In genomic region chr11:117240861-117241738, GRCm38 (mm10) we compare ENCODE assay signal across 17 mouse cellular contexts. TPM values are rescaled to one million over a fixed set of nuclear protein-coding genes. Genes with fewer than 3 reads are reported as not detected.
DNase-seq lines count a peak whose midpoint lies in the region; ATAC-seq and TF ChIP-seq lines count a peak whose summit lies in the region.
"Had no signal": no experiment of that assay in that cellular context is flagged by ENCODE, and none has a peak within 500 bp of the region (broad histone marks: within the 10 kb centered on the region; RNA-seq: fewer than 3 reads in every experiment).

No protein-coding gene starts in this region.

- H3K9ac ChIP-seq in heart, embryonic 13.5 days: no peak overlapping the region
- H3K9ac ChIP-seq in lung, postnatal 0 days (replicated peaks; ENCODE audit: low read depth): no peak overlapping the region
- H3K9ac ChIP-seq: embryonic facial prominence, embryonic 15.5 days; hindbrain, embryonic 15.5 days; liver, embryonic 13.5 days had no signal

- no peak for TF ChIP-seq CTCF in lung, postnatal 0 days (IDR thresholded peaks at IDR 0.05)

- no peak for DNase-seq in heart, postnatal 25 days (ENCODE audit: low spot score)
- DNase-seq in lung, postnatal 0 days (ENCODE audit: low spot score): peak; percentile 76
- no peak for DNase-seq in lung, postnatal 36 days
- DNase-seq in induced T-regulatory cell, adult 2 months (ENCODE audit: low read depth): peak; percentile 78
- no peak for DNase-seq in cerebellum, postnatal 36 days
- DNase-seq in cerebellum, adult 11-12 months: no peak
- DNase-seq: adrenal gland, adult 8-10 months; cerebellum, adult 2 months; gastrocnemius, postnatal 14 days; liver, embryonic 13.5 days had no signal

- H3K4me1 ChIP-seq in heart, embryonic 13.5 days: peaks cover 32% of the 10 kb centered on the region
- H3K4me1 ChIP-seq in lung, postnatal 0 days (ENCODE audit: insufficient read depth, low read depth, low read length): no peaks in the 10 kb centered on the region; the same call in 1 of the 2 replicates

- ATAC-seq in heart, embryonic 13.5 days (ENCODE audit: extremely low read depth, insufficient number of reproducible peaks, low FRiP score, low TSS enrichment): no peak
- ATAC-seq in lung, postnatal 0 days: peak; percentile 81
- peak; percentile 30 for ATAC-seq in CD4-positive, CD25-positive, alpha-beta regulatory T cell, adult 4 months
- ATAC-seq: intestine, postnatal 0 days; midbrain, embryonic 16.5 days had no signal

- 0 out of 2 replicates have a peak, but pooled peaks have one; percentile 5 for TF ChIP-seq EP300 in lung, postnatal 0 days (IDR thresholded peaks at IDR 0.05)

- intact Hi-C loops in heart, postnatal 25 days (cut with DNase I): no loop called here

- peaks cover 7% of the 10 kb centered on the region; the same call in 1 of the 2 replicates for H3K27me3 ChIP-seq in heart, embryonic 13.5 days (replicated peaks)
- H3K27me3 ChIP-seq in lung, postnatal 0 days (replicated peaks; ENCODE audit: insufficient read depth, low read length): no peaks in the 10 kb centered on the region
- H3K27me3 ChIP-seq: embryonic facial prominence, embryonic 15.5 days; hindbrain, embryonic 15.5 days; liver, embryonic 13.5 days had no signal

- H3K4me2 ChIP-seq in heart, embryonic 13.5 days: no peak overlapping the region
- no peak overlapping the region for H3K4me2 ChIP-seq in lung, postnatal 0 days (replicated peaks; ENCODE audit: low read depth, low read length)
- H3K4me2 ChIP-seq: embryonic facial prominence, embryonic 15.5 days; hindbrain, embryonic 15.5 days; liver, embryonic 13.5 days had no signal

- 0 out of 2 replicates have a peak overlapping the region, but pooled peaks have one; percentile 12 for H3K27ac ChIP-seq in heart, embryonic 13.5 days (replicated peaks)
- no peak overlapping the region for H3K27ac ChIP-seq in lung, postnatal 0 days (ENCODE audit: low read length)
- H3K27ac ChIP-seq: hindbrain, embryonic 15.5 days; kidney, postnatal 0 days; liver, embryonic 13.5 days had no signal

- no peak overlapping the region for H3K4me3 ChIP-seq in heart, embryonic 13.5 days
- no peak overlapping the region for H3K4me3 ChIP-seq in lung, postnatal 0 days (ENCODE audit: low read depth, low read length)
- H3K4me3 ChIP-seq: embryonic facial prominence, embryonic 15.5 days; hindbrain, embryonic 15.5 days; liver, embryonic 13.5 days had no signal

- H3K9me3 ChIP-seq in heart, embryonic 13.5 days: no peaks in the 10 kb centered on the region
- H3K9me3 ChIP-seq in lung, postnatal 0 days (ENCODE audit: low read length): no peaks in the 10 kb centered on the region
- H3K9me3 ChIP-seq: embryonic facial prominence, embryonic 15.5 days; hindbrain, embryonic 15.5 days; liver, embryonic 13.5 days had no signal

- WGBS in heart, embryonic 13.5 days: 67% methylated on average over 11 of the region's 11 CpGs
- WGBS in lung, postnatal 0 days: 60% methylated on average over 11 of the region's 11 CpGs

- H3K36me3 ChIP-seq in heart, embryonic 13.5 days: no peaks in the 10 kb centered on the region
- H3K36me3 ChIP-seq in lung, postnatal 0 days (ENCODE audit: insufficient read depth, low read length): no peaks in the 10 kb centered on the region
- H3K36me3 ChIP-seq: hindbrain, embryonic 15.5 days; liver, embryonic 13.5 days had no signal

RNA-seq across cellular contexts. Expression of gene Sept9, which starts 41.6 kb away (rescaled TPM):
- polyA plus RNA-seq in heart, embryonic 13.5 days (2015; fragmentation: Nextera tagmentation; extraction: Ambion mirVana): 69.3 and 75.5 TPM in 2 replicates
- total RNA-seq in heart, postnatal 25 days (2021): 10 to 100 TPM; 32.2 to 35.2 TPM
- polyA plus RNA-seq in lung, postnatal 0 days (2015; fragmentation: Nextera tagmentation; extraction: Ambion mirVana): 52.5 and 56.1 TPM in 2 replicates
- 100 to 1,000 TPM; 277 to 424 TPM for polyA plus RNA-seq in CD4-positive, CD25-positive, alpha-beta regulatory T cell, adult 4 months (2017; shearing (Covaris generic))

Comparison
In these comparisons a context has a peak if more than half of its experiments do, and no peak if none do; other contexts are left out.
1. DNase-seq: peak in lung, postnatal 0 days (single experiment) and induced T-regulatory cell, adult 2 months (single experiment); none in heart, postnatal 25 days (single experiment), lung, postnatal 36 days (single experiment), cerebellum, postnatal 36 days (0 of 2) and cerebellum, adult 11-12 months (single experiment).